Mouse (Mus musculus) bone marrow, adult 2 months (tissue): ENCODE results near the gene Doc2a. TPM values are rescaled to one million over a fixed set of nuclear protein-coding genes. Genes with fewer than 3 reads are reported as not detected.

Experiments
- H3K27ac ChIP-seq: fragments of 200-500 bp; 2 replicates; pipeline ENCODE4 v1.5.1; 2012; ENCODE audit warnings: low read depth, mild to moderate bottlenecking, control low read depth, inconsistent platforms, low read length; ENCODE audit not compliant: control insufficient read depth, poor library complexity, insufficient read depth
- H3K4me1 ChIP-seq: fragments of 200-500 bp; 2 replicates; pipeline ENCODE4 v1.6.1; 2011; ENCODE audit warnings: low read length; ENCODE audit not compliant: control insufficient read depth, insufficient read depth
- H3K4me3 ChIP-seq: fragments of 200-500 bp; replicated peaks from 2 replicates; pipeline ENCODE3; 2011; ENCODE audit warnings: mild to moderate bottlenecking, low read depth, low read length, control low read depth; ENCODE audit not compliant: control insufficient read depth
- CTCF ChIP-seq: fragments of 200-500 bp; IDR thresholded peaks from 2 replicates; pipeline ENCODE4 v1.5.1; 2011; ENCODE audit warnings: low read length, control low read depth; ENCODE audit not compliant: control insufficient read depth, insufficient read depth
- POLR2A ChIP-seq: fragments of 200-500 bp; IDR thresholded peaks from 2 replicates; pipeline ENCODE4 v1.6.1; 2011; ENCODE audit warnings: low read depth, mild to moderate bottlenecking, control low read depth, low read length, borderline replicate concordance; ENCODE audit not compliant: control insufficient read depth
- WGBS: fragments of 180-500 bp; shearing (Covaris S2); methylation state at CpG from one replicate; pipeline ENCODE4 v1.1.7; 2018; 5-methylcytosine and 5-hydroxymethylcytosine counted together
- polyA plus RNA-seq: library from polyadenylated mRNA; stranded (reverse); fragments of >200 nt; gene quantifications from 2 replicates; pipeline ENCODE4 v1.2.4, GENCODE M21; 2011; ENCODE audit warnings: low replicate concordance; ENCODE audit not compliant: missing spikeins, insufficient read depth, insufficient read length

The Doc2a gene
- polyA plus RNA-seq, 1 experiment: not detected

DNA sequence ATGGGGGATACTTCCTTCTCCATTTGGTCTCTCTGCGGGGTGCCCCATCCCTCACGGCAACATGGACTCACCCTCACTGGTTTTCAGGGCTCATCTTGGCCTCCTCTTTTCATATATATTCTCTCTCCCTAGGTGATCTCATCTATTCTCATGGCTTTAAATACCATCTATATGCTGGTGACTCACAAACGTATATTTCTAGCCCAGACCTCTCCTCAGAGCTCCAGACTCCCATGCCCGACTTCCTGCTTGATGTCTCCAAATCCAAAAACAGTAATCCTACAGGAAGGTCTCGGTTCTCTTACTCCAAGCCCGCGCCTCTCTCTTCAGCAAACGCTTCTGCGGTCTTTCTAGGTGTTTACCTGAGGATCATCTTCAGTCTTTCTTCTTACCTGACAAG lies 3.9 kb upstream of the Doc2a start:
- Histone ChIP-seq H3K27ac (no peak overlapping the region), H3K4me3 (no peak overlapping the region), H3K4me1 (no peaks in the 10 kb centered on the region)
- TF ChIP-seq CTCF (no peak), POLR2A (no peak)
- WGBS: 60% methylated on average over 9 of the region's 9 CpGs

DNA sequence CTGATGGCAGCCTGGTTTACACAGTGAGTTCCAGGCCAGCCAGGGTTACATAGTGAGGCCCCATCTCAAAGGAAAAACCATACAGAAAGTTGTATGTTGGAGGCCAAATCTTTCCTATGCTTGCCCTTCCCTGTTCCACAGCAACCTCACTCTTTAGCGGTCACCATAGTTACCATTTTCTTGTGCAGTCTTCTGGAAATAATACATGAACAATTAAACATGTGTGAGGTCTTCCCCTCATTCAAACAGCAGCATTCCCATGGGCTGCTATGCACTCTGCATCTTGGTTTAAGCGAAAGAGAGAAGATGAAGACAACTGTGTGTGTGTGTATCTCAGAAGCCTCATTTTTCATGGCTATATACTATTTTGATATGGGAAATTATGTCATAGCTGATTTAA lies 1.7 kb upstream of the Doc2a start:
- Histone ChIP-seq H3K27ac (no peak overlapping the region), H3K4me3 (no peak overlapping the region), H3K4me1 (no peaks in the 10 kb centered on the region)
- 88% methylated on average over 2 of the region's 2 CpGs for WGBS
- no peak for TF ChIP-seq CTCF
- TF ChIP-seq POLR2A: no peak

DNA sequence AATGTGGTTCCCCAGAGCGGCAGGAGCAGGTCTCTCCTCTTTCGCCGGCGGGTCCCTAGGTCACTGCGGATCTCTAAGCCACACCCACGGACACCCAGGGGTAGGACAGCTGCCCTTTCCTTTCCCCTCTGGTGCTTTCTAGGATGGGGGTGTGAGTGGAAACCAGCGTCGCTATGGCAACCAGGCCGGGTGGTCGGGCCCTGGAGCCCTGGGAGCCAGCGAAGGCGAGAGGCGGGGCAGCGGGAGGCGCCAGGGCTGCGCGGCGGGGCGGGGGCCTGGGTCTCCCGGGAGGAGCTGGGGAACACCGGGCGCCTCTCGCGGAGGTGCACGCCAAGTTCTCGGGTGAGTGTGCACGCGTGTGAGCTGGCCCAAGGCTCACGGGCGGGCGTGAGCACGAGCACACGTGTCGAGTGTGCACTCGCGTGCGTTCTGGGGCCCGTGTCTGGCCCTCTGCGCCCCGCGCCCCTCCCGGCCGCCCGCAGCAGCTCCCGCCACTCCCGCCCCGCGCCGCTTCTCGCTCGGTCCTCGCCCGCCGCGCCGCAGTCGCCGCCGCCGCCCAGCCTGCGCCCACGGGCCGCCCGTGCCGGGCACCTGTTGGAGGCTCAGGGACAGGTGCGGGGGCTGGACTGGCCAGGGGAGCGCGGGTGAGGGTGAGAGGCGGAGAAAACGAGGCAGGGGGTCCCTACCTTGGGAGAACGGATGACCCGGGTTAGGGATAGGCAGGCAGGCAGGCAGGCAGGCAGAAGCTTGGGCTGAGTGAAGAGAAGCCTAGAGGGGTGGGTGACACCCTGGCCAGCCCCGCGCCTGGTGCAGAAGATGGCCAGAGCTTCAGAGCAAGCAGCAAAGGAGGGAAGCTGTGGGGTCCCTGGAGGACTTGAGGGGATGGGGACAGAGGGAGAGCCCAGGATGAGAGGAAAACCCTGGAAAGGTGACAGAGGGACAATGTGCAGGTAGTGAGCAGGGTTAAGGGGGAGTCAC lies 494 bp downstream of the Doc2a start:
- Histone ChIP-seq H3K4me1 (no peaks in the 10 kb centered on the region), H3K27ac (no peak overlapping the region), H3K4me3 (no peak overlapping the region)
- TF ChIP-seq CTCF: no peak
- no peak for TF ChIP-seq POLR2A
- WGBS: 2% methylated on average over 74 of the region's 74 CpGs

DNA sequence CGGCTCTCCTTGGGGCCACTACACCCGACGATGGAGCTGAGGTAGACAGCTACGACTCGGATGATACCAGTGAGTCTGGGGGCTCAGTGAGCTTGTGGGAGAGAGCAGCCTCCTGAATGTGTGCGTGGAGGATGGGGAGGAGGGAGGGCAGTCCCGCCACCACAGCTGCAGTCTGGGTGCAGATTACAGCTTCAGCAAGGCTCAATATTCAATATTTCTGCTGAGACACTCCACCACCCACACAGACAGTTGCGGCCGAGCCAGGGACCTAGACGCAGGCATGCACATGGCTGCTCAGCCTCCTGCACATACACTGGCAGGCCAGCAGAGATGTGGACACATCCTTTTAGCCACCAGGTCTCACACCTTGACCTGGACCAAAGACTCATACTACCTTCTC lies 1.6 kb downstream of the Doc2a start:
- TF ChIP-seq CTCF (no peak), POLR2A (no peak)

DNA sequence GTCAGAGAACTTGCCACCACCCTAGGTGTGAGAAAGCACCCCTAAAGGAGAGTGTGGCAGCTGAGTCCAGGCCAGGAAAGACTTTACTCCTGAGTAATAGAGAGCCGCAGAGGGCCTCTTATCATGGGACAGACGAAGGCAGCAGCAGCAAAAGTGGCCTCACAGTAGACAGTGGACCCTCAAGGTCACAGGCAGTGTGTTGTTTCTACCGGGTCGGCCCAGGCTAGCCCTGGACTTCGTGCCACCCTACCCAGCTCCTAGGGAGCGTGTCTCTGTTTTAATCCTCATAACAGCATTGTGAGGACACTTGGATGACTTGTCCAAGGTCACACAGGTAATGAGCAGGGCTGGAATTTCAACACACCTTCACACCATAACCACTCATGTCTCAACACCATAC lies 2.9 kb downstream of the Doc2a start:
- WGBS: 79% methylated on average over 6 of the region's 6 CpGs
- no peak for TF ChIP-seq CTCF
- no peak for TF ChIP-seq POLR2A
- no peak overlapping the region for H3K27ac ChIP-seq
- H3K4me3 ChIP-seq: no peak overlapping the region
- no peaks in the 10 kb centered on the region for H3K4me1 ChIP-seq

More for the DNA sequence above, 1.6 kb downstream of the Doc2a start:
- H3K27ac ChIP-seq: no peak overlapping the region; the same call in 1 of the 2 replicates
- 17% methylated on average over 10 of the region's 10 CpGs for WGBS
- no peak overlapping the region for H3K4me3 ChIP-seq
- no peaks in the 10 kb centered on the region for H3K4me1 ChIP-seq

GRCm38 (mm10) chr7:126851192-126851591 lies 4.0 kb downstream of the Doc2a start:
- 80% methylated on average over 12 of the region's 12 CpGs for WGBS
- H3K27ac ChIP-seq: no peak overlapping the region
- H3K4me1 ChIP-seq: no peaks in the 10 kb centered on the region
- TF ChIP-seq POLR2A (no peak), CTCF (no peak)
- no peak overlapping the region for H3K4me3 ChIP-seq

GRCm38 (mm10) chr7:126853454-126853853 lies 6.2 kb downstream of the Doc2a start:
- Histone ChIP-seq H3K27ac (no peak overlapping the region), H3K4me3 (no peak overlapping the region), H3K4me1 (no peaks in the 10 kb centered on the region)
- 87% methylated on average over 5 of the region's 5 CpGs for WGBS
- no peak for TF ChIP-seq CTCF
- TF ChIP-seq POLR2A: no peak

- WGBS: 89% methylated on average over 3 of the region's 3 CpGs
These were observed 8.4 kb downstream of the Doc2a start for GRCm38 (mm10) chr7:126855641-126856040.

More at GRCm38 (mm10) chr7:126855641-126856040, 8.4 kb downstream of the Doc2a start:
- Histone ChIP-seq H3K4me3 (no peak overlapping the region), H3K27ac (no peak overlapping the region), H3K4me1 (no peaks in the 10 kb centered on the region)
- no peak for TF ChIP-seq POLR2A
- no peak for TF ChIP-seq CTCF
